Mouse (Mus musculus) limb, embryonic 11.5 days (tissue): ENCODE data around the gene Slc5a10. TPM values are rescaled to one million over a fixed set of nuclear protein-coding genes. Genes with fewer than 3 reads are reported as not detected.
"Not testable (repeated sequence)": the region's sequence is repeated elsewhere in the genome, so short reads cannot be mapped to it uniquely, and the experiment has no call there.

ENCODE experiments used
- ATAC-seq: fragments of 200-750 bp; cut with Nextera tagmentation; 2 replicates; pipeline ENCODE4 v1.8.0; 2017; ENCODE audit warnings: low read depth; ENCODE audit not compliant: insufficient number of reproducible peaks, low FRiP score, low TSS enrichment
- DNase-seq: peaks from one replicate; pipeline ENCODE4 v3.0.0-alpha.2; 2015; ENCODE audit warnings: low spot score
- H3K27ac ChIP-seq: fragments of 300-500 bp; sonication (generic); replicated peaks from 2 replicates; pipeline ENCODE4 v1.5.1; 2014; ENCODE audit warnings: low read depth, mild to moderate bottlenecking, low read length
- H3K27me3 ChIP-seq: fragments of 300-500 bp; sonication (generic); 2 replicates; pipeline ENCODE4 v1.6.1; 2014; ENCODE audit warnings: mild to moderate bottlenecking, low read length, mixed read lengths; ENCODE audit not compliant: control insufficient read depth, insufficient read depth
- H3K36me3 ChIP-seq: fragments of 300-500 bp; sonication (generic); 2 replicates; pipeline ENCODE4 v1.6.1; 2014; ENCODE audit warnings: mild to moderate bottlenecking, low read length, moderate library complexity, mixed read lengths; ENCODE audit not compliant: control insufficient read depth, insufficient read depth
- H3K4me1 ChIP-seq: fragments of 300-500 bp; sonication (generic); 2 replicates; pipeline ENCODE4 v1.6.1; 2014; ENCODE audit warnings: low read length, mixed read lengths; ENCODE audit not compliant: control insufficient read depth, insufficient read depth
- H3K4me2 ChIP-seq: fragments of 300-500 bp; sonication (generic); 2 replicates; pipeline ENCODE4 v1.6.1; 2014; ENCODE audit warnings: low read depth, mild to moderate bottlenecking, moderate library complexity; ENCODE audit not compliant: severe bottlenecking
- H3K4me3 ChIP-seq: fragments of 300-500 bp; sonication (generic); 2 replicates; pipeline ENCODE4 v1.5.1; 2014; ENCODE audit warnings: low read depth, low read length
- H3K9ac ChIP-seq: fragments of 300-500 bp; sonication (generic); 2 replicates; pipeline ENCODE4 v1.6.1; 2014; ENCODE audit warnings: mild to moderate bottlenecking, low read length
- H3K9me3 ChIP-seq: fragments of 300-500 bp; sonication (generic); 2 replicates; pipeline ENCODE4 v1.6.1; 2016; ENCODE audit warnings: low read length; ENCODE audit not compliant: control insufficient read depth
- WGBS: fragments of 180-500 bp; shearing (Covaris S2); extraction: QIAGEN DNeasy Blood & Tissue Kit; methylation state at CpG from one replicate; pipeline ENCODE4 v1.1.7; 2014; 5-methylcytosine and 5-hydroxymethylcytosine counted together
- polyA plus RNA-seq: library from polyadenylated mRNA; unstranded; fragments of >200 nt; fragmentation: Nextera tagmentation; extraction: Ambion mirVana; gene quantifications from 2 replicates; pipeline ENCODE4 v1.2.1, GENCODE M21; 2014

The Slc5a10 gene
- polyA plus RNA-seq, 1 experiment from 2014 or later: 0.11 TPM

GRCm38 (mm10) chr11:61647110-61647910 is 73.3 kb downstream of the Slc5a10 start:
- WGBS: 76% methylated on average over 10 of the region's 10 CpGs
- Histone ChIP-seq H3K27ac (no peak overlapping the region), H3K4me3 (no peak overlapping the region), H3K36me3 (no peaks in the 10 kb centered on the region), H3K4me2 (no peak overlapping the region), H3K27me3 (no peaks in the 10 kb centered on the region), H3K4me1 (no peaks in the 10 kb centered on the region), H3K9me3 (no peaks in the 10 kb centered on the region), H3K9ac (no peak overlapping the region)
- ATAC-seq (no peak), DNase-seq (no peak)

GRCm38 (mm10) chr11:61646499-61647039 is 74.1 kb downstream of the Slc5a10 start:
- Histone ChIP-seq H3K4me1 (no peaks in the 10 kb centered on the region), H3K27me3 (no peaks in the 10 kb centered on the region), H3K4me2 (no peak overlapping the region), H3K36me3 (no peaks in the 10 kb centered on the region), H3K9me3 (no peaks in the 10 kb centered on the region), H3K27ac (no peak overlapping the region), H3K9ac (no peak overlapping the region), H3K4me3 (no peak overlapping the region)
- WGBS: 65% methylated on average over 2 of the region's 2 CpGs
- DNase-seq: no peak
- no peak for ATAC-seq

- no peak overlapping the region for H3K27ac ChIP-seq
- H3K4me3 ChIP-seq: no peak overlapping the region
- H3K4me2 ChIP-seq: no peak overlapping the region
- no peaks in the 10 kb centered on the region for H3K4me1 ChIP-seq
- H3K9me3 ChIP-seq: no peaks in the 10 kb centered on the region
- H3K9ac ChIP-seq: no peak overlapping the region
- 70% methylated on average over 5 of the region's 5 CpGs for WGBS
- no peak for ATAC-seq
- no peak for DNase-seq
- H3K36me3 ChIP-seq: no peaks in the 10 kb centered on the region
- H3K27me3 ChIP-seq: no peaks in the 10 kb centered on the region
Observed at GRCm38 (mm10) chr11:61645357-61645857, 75.2 kb downstream of the Slc5a10 start.

- H3K9ac ChIP-seq: no peak overlapping the region
- ATAC-seq (no peak), DNase-seq (no peak)
- no peaks in the 10 kb centered on the region for H3K9me3 ChIP-seq
- H3K4me1 ChIP-seq: no peaks in the 10 kb centered on the region
- H3K27ac ChIP-seq: no peak overlapping the region
- WGBS: 70% methylated on average over 11 of the region's 11 CpGs
- H3K4me2 ChIP-seq: no peak overlapping the region
- no peaks in the 10 kb centered on the region for H3K27me3 ChIP-seq
- no peaks in the 10 kb centered on the region for H3K36me3 ChIP-seq
- H3K4me3 ChIP-seq: no peak overlapping the region
Observed at GRCm38 (mm10) chr11:61644576-61645326, 75.9 kb downstream of the Slc5a10 start.

- H3K36me3 ChIP-seq: no peaks in the 10 kb centered on the region
- H3K9ac ChIP-seq: no peak overlapping the region
- DNase-seq (no peak), ATAC-seq (no peak)
- H3K27ac ChIP-seq: no peak overlapping the region
- WGBS: 77% methylated on average over 5 of the region's 5 CpGs
- no peak overlapping the region for H3K4me3 ChIP-seq
- no peaks in the 10 kb centered on the region for H3K4me1 ChIP-seq
- no peaks in the 10 kb centered on the region for H3K27me3 ChIP-seq
- no peaks in the 10 kb centered on the region for H3K9me3 ChIP-seq
- no peak overlapping the region for H3K4me2 ChIP-seq
Observed at GRCm38 (mm10) chr11:61643184-61643961, 77.3 kb downstream of the Slc5a10 start.

GRCm38 (mm10) chr11:61642106-61642505 is 78.5 kb downstream of the Slc5a10 start:
- WGBS: 87% methylated on average over 7 of the region's 7 CpGs
- H3K27ac ChIP-seq: no peak overlapping the region
- H3K9ac ChIP-seq: no peak overlapping the region
- H3K4me1 ChIP-seq: no peaks in the 10 kb centered on the region
- no peaks in the 10 kb centered on the region for H3K9me3 ChIP-seq
- no peak for ATAC-seq
- no peaks in the 10 kb centered on the region for H3K36me3 ChIP-seq
- H3K4me3 ChIP-seq: no peak overlapping the region
- DNase-seq: no peak
- H3K4me2 ChIP-seq: no peak overlapping the region
- no peaks in the 10 kb centered on the region for H3K27me3 ChIP-seq

- not testable (repeated sequence) for H3K4me1 ChIP-seq, ATAC-seq, H3K27me3 ChIP-seq, H3K27ac ChIP-seq, H3K4me2 ChIP-seq, H3K4me3 ChIP-seq, H3K9ac ChIP-seq, H3K36me3 ChIP-seq, DNase-seq, H3K9me3 ChIP-seq
- WGBS: 71% methylated on average over 9 of the region's 9 CpGs
Observed at GRCm38 (mm10) chr11:61640585-61640984, 80.0 kb downstream of the Slc5a10 start.

- H3K27me3 ChIP-seq: no peaks in the 10 kb centered on the region
- no peaks in the 10 kb centered on the region for H3K36me3 ChIP-seq
- no peak overlapping the region for H3K4me2 ChIP-seq
- no peak overlapping the region for H3K9ac ChIP-seq
- no peak overlapping the region for H3K4me3 ChIP-seq
- ATAC-seq (no peak), DNase-seq (no peak)
- 89% methylated on average over 6 of the region's 6 CpGs for WGBS
- H3K4me1 ChIP-seq: no peaks in the 10 kb centered on the region
- H3K27ac ChIP-seq: no peak overlapping the region
- no peaks in the 10 kb centered on the region for H3K9me3 ChIP-seq
Observed at GRCm38 (mm10) chr11:61639601-61640177, 80.9 kb downstream of the Slc5a10 start.
